Mouse (Mus musculus) testis, postnatal 14 days (tissue): ENCODE measurements around the gene Gm44790.
"Not testable (repeated sequence)": the region's sequence is repeated elsewhere in the genome, so short reads cannot be mapped to it uniquely, and the experiment has no call there.

Experiments used
- DNase-seq: peaks from one replicate; pipeline ENCODE4 v3.0.0; 2021; ENCODE audit warnings: low spot score

Gm44790 gene

GRCm38 (mm10) chr6:86474646-86475181, 48.3 kb downstream of the Gm44790 start:
- DNase-seq: no peak

GRCm38 (mm10) chr6:86475462-86476167, 49.2 kb downstream of the Gm44790 start:
- DNase-seq: no peak

- no peak for DNase-seq
These were observed 50.5 kb downstream of the Gm44790 start for GRCm38 (mm10) chr6:86476931-86477330.

GRCm38 (mm10) chr6:86479311-86479710, 52.9 kb downstream of the Gm44790 start:
- DNase-seq: no peak

DNA sequence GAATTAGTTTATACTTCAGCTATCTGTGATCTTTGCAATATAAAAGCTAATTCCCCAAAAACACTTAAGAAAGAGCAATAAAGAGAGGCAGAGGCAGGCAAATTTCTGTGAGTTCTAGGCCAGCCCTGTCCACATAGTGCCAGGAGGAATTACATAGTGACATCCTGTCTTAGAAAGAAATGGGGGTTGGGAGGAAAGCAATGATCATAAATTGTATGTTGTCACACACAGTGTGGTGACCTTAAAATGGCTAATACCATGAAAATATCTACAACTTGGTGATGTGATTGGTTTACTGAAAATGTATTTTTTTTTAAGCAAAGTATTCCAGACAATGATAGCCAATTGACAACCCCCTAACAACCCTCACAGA, 53.3 kb downstream of the Gm44790 start:
- DNase-seq: no peak

- peak; percentile 29 for DNase-seq
These were observed 53.9 kb downstream of the Gm44790 start for GRCm38 (mm10) chr6:86480189-86480831.

DNA sequence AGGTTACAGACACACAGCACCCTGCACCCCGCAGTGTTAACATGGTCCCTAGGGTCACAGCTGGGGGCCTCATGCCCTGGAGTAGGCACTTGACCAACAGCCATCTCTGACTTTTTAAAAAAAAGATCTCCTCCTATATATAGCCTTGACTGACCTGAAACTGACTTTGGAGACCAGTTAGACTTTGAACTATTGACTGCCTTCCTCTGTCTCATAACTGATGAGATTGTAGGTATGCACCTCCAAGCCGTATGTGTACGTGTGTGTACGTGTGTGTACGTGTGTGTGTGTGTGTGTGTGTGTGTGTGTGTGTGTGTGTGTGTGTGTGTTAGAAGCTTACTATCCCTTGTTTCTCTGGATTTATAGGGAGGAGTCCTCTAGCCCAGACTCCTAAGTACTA, 55.4 kb downstream of the Gm44790 start:
- no peak for DNase-seq

DNA sequence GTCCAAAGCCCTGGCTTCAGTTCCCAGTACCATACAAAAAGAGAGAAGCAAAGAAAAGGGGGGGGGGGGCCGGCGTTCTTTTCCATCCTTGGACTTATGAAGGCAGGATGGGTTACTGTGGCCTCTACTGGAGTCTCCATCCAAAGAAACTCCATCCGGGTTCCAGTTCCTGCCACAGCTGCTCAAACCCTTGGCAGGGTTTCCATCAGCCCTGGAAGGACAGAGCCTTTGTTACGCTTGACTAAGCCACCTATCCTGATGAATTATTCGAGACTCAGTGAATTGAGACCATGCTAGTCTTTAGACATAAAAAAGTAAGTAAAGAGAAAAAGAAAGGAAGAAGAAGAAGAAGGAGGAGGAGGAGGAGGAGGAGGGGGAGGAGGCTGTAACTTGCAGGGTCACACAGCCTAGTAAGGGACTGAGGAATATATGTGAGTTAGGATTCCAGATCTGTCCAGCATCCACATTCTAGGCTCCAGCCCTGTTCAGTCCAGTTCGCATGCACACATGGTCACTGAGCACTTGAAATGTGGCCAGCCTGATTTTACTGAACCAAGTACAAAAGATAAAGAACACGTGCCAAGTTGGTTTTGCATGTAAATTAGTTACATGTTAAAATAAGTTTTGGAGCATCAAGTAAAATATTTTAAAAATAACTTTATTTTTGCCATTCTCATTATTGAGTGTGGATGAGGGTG, 59.6 kb downstream of the Gm44790 start:
- DNase-seq: no peak

GRCm38 (mm10) chr6:86487358-86488148, 61.1 kb downstream of the Gm44790 start:
- peak; percentile 75 for DNase-seq

GRCm38 (mm10) chr6:86488149-86488485, 61.7 kb downstream of the Gm44790 start:
- DNase-seq: no peak

- DNase-seq: no peak
These were observed 63.5 kb downstream of the Gm44790 start for GRCm38 (mm10) chr6:86489945-86490344.

- DNase-seq: not testable (repeated sequence)
These were observed 64.0 kb downstream of the Gm44790 start for GRCm38 (mm10) chr6:86490413-86490812.

- no peak for DNase-seq
These were observed 67.2 kb downstream of the Gm44790 start for GRCm38 (mm10) chr6:86493469-86494263.

DNA sequence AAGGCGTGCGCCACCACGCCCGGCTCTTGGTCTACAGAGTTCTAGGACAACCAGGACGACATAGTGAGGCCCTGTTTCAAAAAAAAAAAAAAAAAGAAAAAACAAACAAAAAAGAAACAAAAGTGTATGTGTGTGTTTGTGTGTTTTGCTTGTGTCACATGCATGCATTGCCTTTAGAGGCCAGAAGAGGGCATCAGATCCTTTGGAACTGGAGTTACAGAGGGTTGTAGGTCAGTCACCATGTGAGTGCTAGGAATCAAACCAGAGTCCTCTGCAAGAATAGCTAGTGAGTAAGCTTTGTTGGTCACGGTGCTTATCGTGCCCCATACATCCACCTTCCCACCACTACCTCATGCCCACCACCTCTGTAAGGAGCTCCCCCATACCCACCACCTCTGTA, 68.3 kb downstream of the Gm44790 start:
- no peak for DNase-seq
